Mouse (Mus musculus) testis, postnatal 14 days (tissue): Measurements from ENCODE around the gene Galk1.

Experiments used
- DNase-seq: peaks from one replicate; pipeline ENCODE4 v3.0.0; 2021; ENCODE audit warnings: low spot score

Galk1 gene

GRCm38 (mm10) chr11:116011529-116012261, 824 bp downstream of the Galk1 start:
- no peak for DNase-seq

- DNase-seq, result no peak
Measured at GRCm38 (mm10) chr11:116010948-116011347, 1.6 kb downstream of the Galk1 start.

- no peak for DNase-seq
Measured at GRCm38 (mm10) chr11:116010146-116010545, 2.4 kb downstream of the Galk1 start.

GRCm38 (mm10) chr11:116009661-116010060, 2.9 kb downstream of the Galk1 start:
- no peak for DNase-seq

GRCm38 (mm10) chr11:116008832-116009375, 3.6 kb downstream of the Galk1 start:
- no peak for DNase-seq

- no peak for DNase-seq
Measured at GRCm38 (mm10) chr11:116008411-116008810, 4.1 kb downstream of the Galk1 start.

GRCm38 (mm10) chr11:116007095-116007850, 5.2 kb downstream of the Galk1 start:
- DNase-seq, result no peak

- no peak for DNase-seq
Measured at GRCm38 (mm10) chr11:116005701-116006419, 6.7 kb downstream of the Galk1 start.

- peak; percentile 66 for DNase-seq
Measured at GRCm38 (mm10) chr11:116004840-116005700, 7.4 kb downstream of the Galk1 start.

GRCm38 (mm10) chr11:116004186-116004823, 8.2 kb downstream of the Galk1 start:
- no peak for DNase-seq

GRCm38 (mm10) chr11:116002894-116003293, 9.6 kb downstream of the Galk1 start:
- DNase-seq, result no peak

GRCm38 (mm10) chr11:116001725-116002124, 10.8 kb downstream of the Galk1 start:
- no peak for DNase-seq

GRCm38 (mm10) chr11:116000607-116001006, 11.9 kb downstream of the Galk1 start:
- no peak for DNase-seq

GRCm38 (mm10) chr11:115999538-116000143, 12.9 kb downstream of the Galk1 start:
- no peak for DNase-seq

- no peak for DNase-seq
Measured at GRCm38 (mm10) chr11:115999027-115999426, 13.5 kb downstream of the Galk1 start.

GRCm38 (mm10) chr11:115997662-115998061, 14.9 kb downstream of the Galk1 start:
- DNase-seq, result no peak

GRCm38 (mm10) chr11:115997047-115997446, 15.5 kb downstream of the Galk1 start:
- DNase-seq, result no peak

GRCm38 (mm10) chr11:115995256-115995655, 17.3 kb downstream of the Galk1 start:
- no peak for DNase-seq

GRCm38 (mm10) chr11:115992098-115992497, 20.4 kb downstream of the Galk1 start:
- no peak for DNase-seq

- no peak for DNase-seq
Measured at GRCm38 (mm10) chr11:115989686-115990085, 22.8 kb downstream of the Galk1 start.

GRCm38 (mm10) chr11:115983291-115983690, 29.2 kb downstream of the Galk1 start:
- DNase-seq, result no peak
